Mouse (Mus musculus) heart, embryonic 13.5 days (tissue): ENCODE measurements around the gene Fbxo9. TPM values are rescaled to one million over a fixed set of nuclear protein-coding genes. Genes with fewer than 3 reads are reported as not detected.

Experiments
- ATAC-seq: fragments of 200-750 bp; cut with Nextera tagmentation; 2 replicates; pipeline ENCODE4 v1.8.0; 2017; ENCODE audit warnings: moderate TSS enrichment; ENCODE audit not compliant: insufficient number of reproducible peaks, low FRiP score, low TSS enrichment; ENCODE audit errors: extremely low read depth
- H3K27ac ChIP-seq: fragments of 300-500 bp; sonication (generic); replicated peaks from 2 replicates; pipeline ENCODE4 v1.5.1; 2015; ENCODE audit warnings: moderate library complexity, mild to moderate bottlenecking, inconsistent platforms
- H3K27me3 ChIP-seq: fragments of 300-500 bp; sonication (generic); replicated peaks from 2 replicates; pipeline ENCODE4 v1.6.1; 2015; ENCODE audit warnings: mild to moderate bottlenecking, inconsistent platforms
- H3K36me3 ChIP-seq: fragments of 300-500 bp; sonication (generic); 2 replicates; pipeline ENCODE4 v1.6.1; 2015; ENCODE audit warnings: mild to moderate bottlenecking, inconsistent platforms
- H3K4me1 ChIP-seq: fragments of 300-500 bp; sonication (generic); 2 replicates; pipeline ENCODE4 v1.6.1; 2015; ENCODE audit warnings: inconsistent platforms
- H3K4me2 ChIP-seq: fragments of 300-500 bp; sonication (generic); 2 replicates; pipeline ENCODE4 v1.6.1; 2015; ENCODE audit warnings: inconsistent platforms, mild to moderate bottlenecking, moderate library complexity
- H3K4me3 ChIP-seq: fragments of 300-500 bp; sonication (generic); 2 replicates; pipeline ENCODE4 v1.5.1; 2015; ENCODE audit warnings: moderate library complexity, mild to moderate bottlenecking, inconsistent platforms
- H3K9ac ChIP-seq: fragments of 300-500 bp; sonication (generic); 2 replicates; pipeline ENCODE4 v1.6.1; 2015; ENCODE audit warnings: inconsistent platforms, mild to moderate bottlenecking, moderate library complexity
- H3K9me3 ChIP-seq: fragments of 300-500 bp; sonication (generic); 2 replicates; pipeline ENCODE4 v1.6.1; 2016; ENCODE audit warnings: inconsistent platforms
- WGBS: fragments of 180-500 bp; shearing (Covaris S2); methylation state at CpG from one replicate; pipeline ENCODE4 v1.1.7; 2015; ENCODE audit warnings: mixed read lengths; 5-methylcytosine and 5-hydroxymethylcytosine counted together
- polyA plus RNA-seq: library from polyadenylated mRNA; unstranded; fragments of >200 nt; fragmentation: Nextera tagmentation; extraction: Ambion mirVana; gene quantifications from 2 replicates; pipeline ENCODE4 v1.2.1, GENCODE M21; 2015

Gene Fbxo9
- polyA plus RNA-seq, 1 experiment from 2014 or later, result 39.7 TPM

DNA sequence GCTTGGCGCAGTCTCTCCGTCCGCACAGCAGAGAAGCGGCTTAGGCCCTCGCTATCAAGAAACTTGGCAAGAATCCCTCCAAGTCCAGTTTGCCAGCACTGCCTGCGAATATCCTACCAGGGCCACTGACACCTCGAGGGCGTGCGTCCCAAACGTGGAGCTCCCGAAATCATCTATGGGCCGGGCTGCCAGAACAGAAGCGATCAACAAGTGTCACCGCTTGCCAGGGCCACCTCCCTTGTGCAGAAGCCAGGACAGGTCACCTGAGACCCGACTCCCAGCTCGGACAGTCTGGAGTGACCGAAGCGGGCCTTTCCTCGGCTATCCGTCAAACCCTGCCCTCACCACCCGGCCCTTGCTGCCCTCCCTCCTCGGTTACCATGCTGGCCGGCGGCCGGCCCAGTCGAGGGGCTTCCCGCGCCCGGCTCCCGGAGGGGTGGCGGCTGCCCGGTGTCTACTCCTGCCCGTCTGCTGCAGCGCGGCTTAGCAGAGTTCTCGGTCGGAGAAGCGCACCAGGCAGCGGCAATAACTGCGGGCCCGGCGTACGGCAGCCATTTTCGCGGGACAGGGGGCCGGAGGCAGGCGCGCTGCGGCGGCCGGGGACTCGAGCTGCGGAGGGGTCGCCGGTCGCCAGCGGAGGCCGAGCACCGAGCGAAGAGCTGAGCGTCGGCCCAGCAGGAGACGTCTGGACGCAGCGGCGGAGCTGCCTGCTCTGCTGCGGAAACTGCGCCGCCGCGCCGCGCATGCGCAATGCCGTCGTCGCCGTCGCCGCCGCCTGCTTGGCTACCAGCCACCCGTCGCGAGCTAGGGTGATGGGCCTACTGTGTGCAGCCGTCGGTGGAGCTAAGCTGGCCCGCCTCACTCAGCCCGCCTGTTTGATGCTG is 711 bp downstream of the Fbxo9 start:
- peak; percentile 69 for ATAC-seq
- under 1% methylated on average over 85 of the region's 88 CpGs for WGBS
- Histone ChIP-seq H3K4me2 (peak overlapping the region; percentile 82), H3K9me3 (no peaks in the 10 kb centered on the region), H3K27me3 (no peaks in the 10 kb centered on the region), H3K36me3 (peaks cover 31% of the 10 kb centered on the region), H3K4me3 (peak overlapping the region; percentile 99), H3K4me1 (peaks cover 40% of the 10 kb centered on the region), H3K27ac (peak overlapping the region; percentile 99), H3K9ac (peak overlapping the region; percentile 98)

DNA sequence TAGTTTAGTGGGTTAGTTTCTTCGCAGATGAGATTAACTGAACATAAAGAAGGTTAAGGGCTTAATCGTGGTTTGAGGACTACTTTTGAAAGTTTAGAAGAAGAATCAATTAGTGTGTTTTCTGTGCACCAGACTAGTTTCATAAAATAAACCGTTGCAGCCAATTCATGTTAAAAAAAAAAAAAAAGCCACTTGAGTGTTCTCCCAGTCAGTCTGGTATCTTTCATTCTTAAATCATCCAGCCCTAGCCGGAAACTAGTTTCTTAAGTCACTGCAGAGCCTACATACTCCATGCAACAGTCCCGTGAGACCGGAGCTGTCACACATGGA is 1.3 kb downstream of the Fbxo9 start:
- Histone ChIP-seq H3K36me3 (peaks cover 37% of the 10 kb centered on the region), H3K4me2 (peak overlapping the region; percentile 82), H3K27ac (peak overlapping the region; percentile 99), H3K9me3 (no peaks in the 10 kb centered on the region), H3K4me1 (peaks cover 36% of the 10 kb centered on the region), H3K4me3 (peak overlapping the region; percentile 99), H3K9ac (peak overlapping the region; percentile 98), H3K27me3 (no peaks in the 10 kb centered on the region)
- 16% methylated on average over 6 of the region's 6 CpGs for WGBS
- ATAC-seq, result no peak

DNA sequence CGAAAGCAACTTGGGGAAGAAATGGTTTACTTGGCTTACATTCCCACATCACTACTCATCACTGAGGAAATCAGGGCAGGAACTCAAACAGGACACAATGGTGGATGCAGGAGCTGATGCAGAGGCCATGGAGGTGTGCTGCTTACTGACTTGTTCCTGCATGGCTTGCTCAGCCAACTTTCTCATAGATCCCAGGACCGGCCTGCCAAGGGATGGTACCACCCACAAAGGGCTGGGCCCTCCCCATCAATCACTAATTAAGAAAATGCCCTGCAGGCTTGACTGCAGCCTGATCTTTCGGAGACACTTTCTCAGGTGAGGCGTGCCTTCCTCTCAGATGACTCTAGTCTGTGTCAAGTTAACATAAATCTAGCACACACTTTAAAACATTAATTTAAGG is 2.0 kb downstream of the Fbxo9 start:
- H3K4me2 ChIP-seq, result peak overlapping the region; percentile 82
- WGBS, result 81% methylated on average over 4 of the region's 4 CpGs
- peak overlapping the region; percentile 98 for H3K9ac ChIP-seq
- peaks cover 34% of the 10 kb centered on the region for H3K4me1 ChIP-seq
- no peaks in the 10 kb centered on the region for H3K27me3 ChIP-seq
- no peak overlapping the region for H3K27ac ChIP-seq
- H3K4me3 ChIP-seq, result peak overlapping the region; percentile 99
- H3K36me3 ChIP-seq, result peaks cover 41% of the 10 kb centered on the region
- ATAC-seq, result no peak
- H3K9me3 ChIP-seq, result no peaks in the 10 kb centered on the region

DNA sequence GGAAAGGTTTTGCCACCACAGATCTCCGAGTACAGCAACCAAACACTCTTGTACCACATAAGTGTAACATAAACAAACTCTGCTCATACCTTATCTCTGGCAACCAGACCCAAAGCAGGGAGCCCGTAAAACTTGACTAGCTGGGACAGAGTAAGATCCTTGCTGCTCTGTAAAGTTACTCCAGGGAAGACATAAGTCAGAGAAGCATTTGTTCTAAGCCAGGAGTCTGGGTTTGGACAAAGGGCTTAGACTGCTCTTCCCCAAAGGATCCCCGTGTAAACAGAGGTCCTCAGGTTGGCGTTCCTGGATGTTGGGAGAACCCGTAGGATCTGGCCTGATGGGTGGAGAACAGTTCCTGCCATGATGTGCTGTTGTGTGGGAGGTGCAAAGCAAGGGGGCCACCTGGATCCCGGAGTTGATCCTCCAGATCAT is 3.3 kb downstream of the Fbxo9 start:
- Histone ChIP-seq H3K27ac (peak overlapping the region; percentile 40), H3K9ac (peak overlapping the region; percentile 63), H3K36me3 (peaks cover 53% of the 10 kb centered on the region), H3K9me3 (no peaks in the 10 kb centered on the region), H3K4me2 (peak overlapping the region; percentile 82), H3K4me3 (peak overlapping the region; percentile 99), H3K4me1 (peaks cover 38% of the 10 kb centered on the region), H3K27me3 (no peaks in the 10 kb centered on the region)
- ATAC-seq, result 0 out of 2 replicates have a peak, but pooled peaks have one; percentile 9
- WGBS, result 53% methylated on average over 6 of the region's 6 CpGs

DNA sequence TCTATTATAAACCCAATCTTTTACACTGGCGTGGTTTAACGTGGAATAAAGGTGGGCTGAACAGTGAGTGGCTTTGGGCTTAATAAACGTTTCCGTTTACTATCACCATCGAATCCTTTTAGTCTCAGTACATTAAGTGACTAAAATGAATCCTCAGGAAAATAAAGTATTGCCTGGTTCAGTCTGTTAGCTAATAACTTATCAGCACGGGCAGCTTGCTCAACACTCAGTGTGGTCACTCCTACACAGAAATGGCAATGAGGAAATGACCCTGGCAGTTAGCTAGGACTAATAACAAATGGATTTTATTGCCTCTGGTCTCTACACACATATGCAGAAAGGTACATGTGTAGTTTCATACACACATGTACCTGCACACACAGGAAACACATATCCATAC is 3.9 kb downstream of the Fbxo9 start:
- H3K9ac ChIP-seq, result no peak overlapping the region
- H3K36me3 ChIP-seq, result peaks cover 59% of the 10 kb centered on the region
- H3K27me3 ChIP-seq, result no peaks in the 10 kb centered on the region
- peaks cover 35% of the 10 kb centered on the region for H3K4me1 ChIP-seq
- H3K27ac ChIP-seq, result peak overlapping the region; percentile 40; the same call in 1 of the 2 replicates
- no peaks in the 10 kb centered on the region for H3K9me3 ChIP-seq
- 67% methylated on average over 6 of the region's 6 CpGs for WGBS
- no peak for ATAC-seq
- H3K4me2 ChIP-seq, result peak overlapping the region; percentile 82
- peak overlapping the region; percentile 99 for H3K4me3 ChIP-seq

DNA sequence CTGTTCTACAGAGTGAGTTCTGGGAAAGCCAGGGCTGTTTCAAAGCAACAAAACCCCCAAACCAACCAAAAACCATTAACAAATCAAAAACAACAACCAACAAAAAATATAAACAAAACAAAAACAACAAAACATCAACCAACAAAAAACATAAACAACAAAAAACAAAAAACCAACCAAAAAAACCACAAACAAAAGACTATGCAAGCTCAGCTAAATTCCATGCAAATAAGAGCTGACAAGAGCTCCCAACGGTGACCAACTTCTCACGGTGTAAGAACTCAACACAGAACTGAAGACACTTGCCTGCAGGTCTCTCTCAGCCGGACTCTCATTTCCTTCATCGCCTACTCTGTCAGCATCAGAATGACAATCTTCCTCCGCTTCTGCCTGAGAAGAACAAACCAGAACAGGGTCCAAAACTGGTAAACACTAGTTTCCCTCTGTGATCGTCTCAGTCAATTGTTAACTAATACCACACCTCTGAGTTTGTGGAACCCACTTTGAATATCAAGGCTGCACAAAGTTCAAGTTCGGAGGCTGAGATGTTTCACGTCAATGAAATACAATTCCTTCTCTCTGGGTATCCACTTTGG is 4.8 kb downstream of the Fbxo9 start:
- Histone ChIP-seq H3K36me3 (peaks cover 67% of the 10 kb centered on the region), H3K9ac (no peak overlapping the region), H3K27ac (no peak overlapping the region), H3K27me3 (no peaks in the 10 kb centered on the region), H3K4me3 (peak overlapping the region; percentile 99), H3K9me3 (no peaks in the 10 kb centered on the region), H3K4me2 (peak overlapping the region; percentile 82), H3K4me1 (peaks cover 27% of the 10 kb centered on the region)
- WGBS, result 82% methylated on average over 8 of the region's 8 CpGs
- ATAC-seq, result no peak

DNA sequence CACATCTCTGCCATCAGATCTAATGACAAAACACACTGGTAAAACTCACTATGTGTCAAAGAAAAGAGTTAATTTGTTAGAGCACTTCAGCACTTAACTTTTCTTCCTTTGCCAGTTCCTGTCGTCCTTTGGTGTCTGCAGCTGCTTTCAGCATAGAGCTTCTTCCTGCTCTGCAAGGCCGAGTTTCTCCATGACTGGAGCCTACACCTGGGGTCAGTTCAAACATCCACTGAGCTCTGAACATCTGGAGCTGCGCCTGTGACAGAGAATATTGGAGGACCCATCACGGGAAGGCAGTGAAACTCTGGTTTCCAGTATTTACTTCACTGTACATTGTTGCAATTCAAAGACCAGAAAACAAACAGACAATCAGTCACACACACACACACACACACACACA is 7.4 kb downstream of the Fbxo9 start:
- peaks cover 16% of the 10 kb centered on the region for H3K4me1 ChIP-seq
- 63% methylated on average over 4 of the region's 4 CpGs for WGBS
- H3K27ac ChIP-seq, result no peak overlapping the region
- H3K36me3 ChIP-seq, result peaks cover 91% of the 10 kb centered on the region
- peaks cover 6% of the 10 kb centered on the region; the same call in 1 of the 2 replicates for H3K9me3 ChIP-seq
- no peak overlapping the region for H3K9ac ChIP-seq
- H3K4me3 ChIP-seq, result no peak overlapping the region
- no peaks in the 10 kb centered on the region for H3K27me3 ChIP-seq
- H3K4me2 ChIP-seq, result no peak overlapping the region
- no peak for ATAC-seq

DNA sequence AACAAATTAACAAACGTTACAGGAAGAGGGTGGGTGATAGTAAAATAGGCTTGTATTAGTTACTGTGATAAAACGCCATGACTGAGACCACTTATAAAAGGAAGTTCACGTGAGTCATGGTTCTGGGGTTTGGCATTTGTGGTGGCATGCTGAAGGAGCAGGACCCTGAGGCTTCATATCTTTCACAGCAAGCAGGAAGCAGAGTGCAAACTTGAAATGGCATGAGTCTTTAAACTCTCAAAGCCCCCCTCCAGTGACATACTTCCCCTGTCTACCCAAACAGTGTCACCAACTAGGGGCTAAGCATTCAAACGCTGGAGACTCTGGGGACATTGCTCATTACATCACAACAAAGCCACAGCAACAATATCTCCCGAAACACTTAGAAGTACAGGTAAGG is 7.9 kb downstream of the Fbxo9 start:
- Histone ChIP-seq H3K27ac (no peak overlapping the region), H3K4me1 (peaks cover 11% of the 10 kb centered on the region), H3K4me3 (no peak overlapping the region), H3K36me3 (peaks cover 91% of the 10 kb centered on the region), H3K9ac (no peak overlapping the region), H3K4me2 (no peak overlapping the region), H3K9me3 (peaks cover 6% of the 10 kb centered on the region; the same call in 1 of the 2 replicates), H3K27me3 (no peaks in the 10 kb centered on the region)
- 74% methylated on average over 5 of the region's 5 CpGs for WGBS
- no peak for ATAC-seq

DNA sequence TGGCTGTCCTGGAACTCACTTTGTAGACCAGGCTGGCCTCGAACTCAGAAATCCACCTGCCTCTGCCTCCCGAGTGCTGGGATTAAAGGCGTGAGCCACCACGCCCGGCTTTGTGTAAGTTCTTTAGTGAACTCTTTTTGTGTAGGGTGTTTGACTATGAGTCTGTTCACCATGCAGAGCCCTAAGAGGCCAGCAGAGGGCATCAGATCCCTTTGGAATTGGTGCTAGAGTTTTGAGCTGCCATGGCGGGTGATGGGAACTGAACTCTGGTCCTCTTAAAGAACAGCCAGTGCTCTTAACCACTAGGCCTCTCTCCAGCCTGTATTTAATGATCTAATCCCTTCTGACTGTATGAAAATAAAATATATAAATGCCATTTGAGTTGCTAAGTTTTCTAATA is 12.5 kb downstream of the Fbxo9 start:
- H3K4me3 ChIP-seq, result no peak overlapping the region
- 88% methylated on average over 6 of the region's 6 CpGs for WGBS
- no peaks in the 10 kb centered on the region for H3K27me3 ChIP-seq
- 0 out of 2 replicates have a peak, but pooled peaks cover 4% of the 10 kb centered on the region for H3K4me1 ChIP-seq
- H3K9ac ChIP-seq, result no peak overlapping the region
- H3K4me2 ChIP-seq, result no peak overlapping the region
- ATAC-seq, result no peak
- H3K9me3 ChIP-seq, result peaks cover 6% of the 10 kb centered on the region; the same call in 1 of the 2 replicates
- no peak overlapping the region for H3K27ac ChIP-seq
- peaks cover 99% of the 10 kb centered on the region for H3K36me3 ChIP-seq

DNA sequence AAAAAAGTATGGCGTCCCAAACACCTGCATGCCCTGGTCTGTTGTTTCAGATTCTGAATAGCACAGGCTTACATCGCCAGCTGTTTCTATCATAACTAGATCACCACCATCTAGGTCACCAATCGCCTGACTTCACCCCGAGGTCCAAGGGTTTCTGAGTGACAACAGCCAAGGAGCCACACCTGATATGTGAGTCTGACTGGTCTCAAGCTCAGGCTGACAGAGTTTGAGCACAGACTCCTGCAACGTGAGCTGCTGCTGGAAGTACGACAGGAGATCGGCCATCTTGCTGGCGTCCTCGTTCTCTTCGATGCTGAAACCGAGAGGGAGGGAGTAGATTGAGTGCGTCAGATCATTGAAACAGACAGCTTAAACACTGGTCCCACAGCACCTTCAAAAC is 13.2 kb downstream of the Fbxo9 start:
- Histone ChIP-seq H3K36me3 (peaks cover 98% of the 10 kb centered on the region), H3K4me3 (no peak overlapping the region), H3K9me3 (peaks cover 6% of the 10 kb centered on the region; the same call in 1 of the 2 replicates), H3K27me3 (no peaks in the 10 kb centered on the region), H3K27ac (no peak overlapping the region), H3K4me2 (no peak overlapping the region), H3K9ac (no peak overlapping the region), H3K4me1 (no peaks in the 10 kb centered on the region)
- no peak for ATAC-seq
- WGBS, result 89% methylated on average over 12 of the region's 12 CpGs

DNA sequence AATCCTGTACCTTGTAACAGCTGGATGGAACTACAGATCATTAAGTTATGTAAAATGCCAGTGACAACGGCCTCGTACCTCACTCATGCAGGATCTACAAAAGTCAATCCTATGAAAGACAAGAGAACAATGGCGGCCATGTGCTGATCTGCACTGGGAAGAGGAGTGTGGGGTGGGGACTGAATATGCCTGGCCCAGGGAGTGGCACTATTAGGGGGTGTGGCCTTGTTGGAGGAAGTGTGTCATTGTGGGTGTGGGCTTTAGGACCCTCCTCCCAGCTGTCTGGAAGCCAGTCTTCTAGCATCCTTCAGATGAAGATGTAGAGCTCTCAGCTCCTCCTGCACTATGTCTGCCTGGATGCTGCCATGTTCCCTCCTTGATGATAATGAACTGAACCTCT is 18.3 kb downstream of the Fbxo9 start:
- no peak overlapping the region for H3K27ac ChIP-seq
- no peak for ATAC-seq
- no peak overlapping the region for H3K4me3 ChIP-seq
- 96% methylated on average over 3 of the region's 3 CpGs for WGBS
- H3K9ac ChIP-seq, result no peak overlapping the region
- no peaks in the 10 kb centered on the region for H3K27me3 ChIP-seq
- no peak overlapping the region for H3K4me2 ChIP-seq
- H3K4me1 ChIP-seq, result peaks cover 23% of the 10 kb centered on the region
- no peaks in the 10 kb centered on the region for H3K9me3 ChIP-seq
- peaks cover 81% of the 10 kb centered on the region for H3K36me3 ChIP-seq
